Mouse (Mus musculus): ENCODE results near the gene Exoc4.
A peak's percentile ranks its signal among the peaks of the same experiment; 100 is the strongest.

Exoc4 gene

DNA sequence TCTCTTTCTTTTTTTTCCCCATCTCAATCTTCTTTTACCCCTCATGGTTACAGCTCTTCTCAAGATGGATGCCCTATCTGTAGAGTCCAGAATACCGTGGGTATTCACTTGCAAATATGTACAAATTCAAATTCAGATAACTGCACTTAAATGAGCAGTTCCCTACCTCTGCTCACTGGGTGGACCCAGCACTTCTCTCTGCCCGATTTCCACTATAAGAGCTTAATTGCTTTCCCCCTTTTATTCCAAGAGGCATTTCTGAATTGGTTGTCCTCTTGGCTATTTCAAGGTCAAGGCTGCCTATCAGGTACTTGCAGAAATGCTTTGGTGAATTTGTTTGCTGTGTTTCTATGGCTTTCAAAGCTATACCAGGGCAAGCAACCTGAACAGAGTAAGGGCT lies 521.1 kb downstream of the Exoc4 start:
- no peak for DNase-seq

DNA sequence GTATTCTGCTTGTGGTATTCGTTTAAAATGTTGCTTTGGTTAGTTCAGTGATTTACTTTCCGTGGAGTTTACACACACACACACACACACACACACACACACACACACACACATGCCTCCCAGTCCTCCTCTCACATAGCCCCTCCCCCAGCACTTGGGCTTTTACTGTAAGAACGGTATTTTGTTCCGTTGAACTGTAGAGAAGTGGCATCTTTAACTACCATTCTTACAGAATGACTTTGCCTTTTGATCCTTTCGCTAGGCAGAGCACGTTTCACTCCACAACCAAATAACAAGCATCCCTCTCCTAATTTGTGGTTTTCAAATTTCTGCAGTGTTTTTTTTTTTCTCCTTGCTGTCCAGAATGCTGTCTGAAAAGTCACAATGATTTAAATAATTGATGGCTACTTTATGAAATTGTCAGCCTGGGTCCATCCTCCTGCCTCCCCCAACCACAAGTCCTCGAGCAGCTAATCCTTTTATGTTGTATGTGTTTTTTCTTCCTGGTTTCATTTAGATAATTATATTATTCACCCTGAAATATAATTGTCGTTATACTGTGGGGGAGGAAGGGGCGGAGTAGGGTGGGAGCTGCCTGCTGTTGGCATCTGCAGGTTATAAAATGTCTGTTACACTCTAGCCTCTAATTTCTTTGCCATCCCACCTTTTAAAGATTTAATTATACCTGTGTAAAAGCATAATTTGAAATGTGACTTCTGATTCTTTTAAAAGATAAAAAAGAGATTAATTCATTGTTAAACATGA lies 523.8 kb downstream of the Exoc4 start:
- no peak for DNase-seq

- DNase-seq, result no peak
Measured at GRCm38 (mm10) chr6:33792604-33793003, 543.7 kb downstream of the Exoc4 start.

DNA sequence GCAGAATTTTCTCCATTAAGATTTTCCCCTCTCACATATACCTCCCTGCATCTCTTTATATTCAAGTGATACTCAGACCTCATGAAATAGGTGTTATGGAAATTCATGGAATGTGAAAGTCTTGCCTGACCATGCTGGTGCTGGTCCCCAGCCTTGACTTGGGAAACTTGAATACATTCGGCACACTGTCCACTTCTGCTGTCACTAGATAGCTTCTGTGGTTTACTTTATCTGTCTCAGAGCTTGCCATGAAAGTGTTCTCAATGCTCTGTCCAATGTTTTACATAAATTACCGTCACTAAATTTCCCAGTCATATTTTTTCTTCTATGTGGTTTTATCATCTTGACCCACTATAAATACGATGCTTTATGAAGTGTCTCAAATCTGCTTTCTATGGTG lies 552.4 kb downstream of the Exoc4 start:
- no peak for DNase-seq

- DNase-seq, result no peak
Measured at GRCm38 (mm10) chr6:33803481-33804098, 554.7 kb downstream of the Exoc4 start.

DNA sequence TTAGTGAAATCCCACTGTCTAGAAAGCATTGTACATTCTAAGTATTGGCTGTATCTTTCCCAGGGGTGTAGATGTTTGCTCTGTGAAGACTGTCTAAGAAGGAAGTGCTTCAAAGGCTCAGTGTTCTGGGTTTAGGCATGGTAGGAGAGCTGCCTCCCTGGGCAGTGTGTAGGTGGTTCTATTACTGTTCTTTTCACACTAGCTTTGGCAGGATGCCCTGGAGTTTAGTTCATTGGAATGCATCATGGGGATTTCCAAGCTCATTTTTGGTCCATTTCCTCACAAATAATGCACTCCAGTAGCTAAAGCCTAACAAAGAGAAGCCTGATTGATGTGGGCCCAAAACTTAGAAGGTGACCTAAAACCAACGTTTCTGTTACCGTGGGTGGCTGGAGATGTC lies 555.9 kb downstream of the Exoc4 start:
- DNase-seq, result peak; percentile 91

DNA sequence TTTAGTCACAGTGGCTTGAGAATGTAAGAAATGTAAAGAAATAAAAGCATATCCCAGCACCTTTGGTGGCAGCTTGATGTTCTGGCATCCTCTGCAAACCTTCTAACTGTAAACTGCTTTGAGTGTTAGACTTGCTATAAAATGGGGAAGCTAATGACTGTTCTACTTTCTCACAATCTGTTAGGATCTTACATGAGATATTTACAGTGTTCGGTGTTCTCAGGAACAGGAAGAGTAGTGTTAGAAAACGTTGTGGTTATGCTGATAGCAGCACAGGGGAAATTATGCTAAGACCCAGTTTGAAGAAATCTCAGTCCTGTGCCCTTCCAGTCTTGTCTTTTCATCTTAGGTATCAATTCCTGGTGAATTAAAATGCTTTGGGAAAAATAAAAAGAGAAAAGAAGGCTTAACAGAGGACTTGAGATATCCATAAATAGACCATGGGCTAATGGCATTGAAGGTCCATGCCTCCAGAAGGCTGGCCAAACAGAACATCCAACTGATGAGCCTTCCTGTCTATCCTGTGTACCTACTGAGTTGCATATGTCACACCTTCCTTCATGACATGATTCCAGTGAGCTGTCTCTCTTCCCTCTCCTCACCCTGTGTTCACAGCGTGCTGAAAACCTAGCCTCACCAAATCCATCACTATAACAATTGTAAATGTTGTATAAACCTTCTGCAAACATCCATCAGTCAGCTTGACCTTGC lies 557.3 kb downstream of the Exoc4 start:
- no peak for DNase-seq

- DNase-seq, result no peak
Measured at GRCm38 (mm10) chr6:33814386-33814785, 565.5 kb downstream of the Exoc4 start.

DNA sequence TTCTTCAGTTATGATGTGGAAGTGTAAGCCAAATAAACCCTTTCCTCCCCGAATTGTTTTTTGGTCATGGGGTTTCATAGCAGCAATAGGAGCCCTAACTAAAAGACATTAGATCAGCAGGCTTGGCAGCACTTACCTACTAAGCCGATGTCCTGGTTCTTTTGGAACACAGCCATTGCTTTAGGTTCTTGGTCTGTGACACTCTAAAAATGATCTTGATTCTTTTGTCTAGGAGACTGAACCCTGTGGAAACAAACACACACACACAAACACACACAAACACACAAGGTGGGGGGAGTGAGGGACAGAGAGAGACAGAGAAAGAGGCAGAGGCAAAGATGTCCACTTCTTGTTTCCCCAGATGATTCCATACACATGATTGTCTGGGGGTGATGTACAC lies 574.3 kb downstream of the Exoc4 start:
- DNase-seq, result no peak

DNA sequence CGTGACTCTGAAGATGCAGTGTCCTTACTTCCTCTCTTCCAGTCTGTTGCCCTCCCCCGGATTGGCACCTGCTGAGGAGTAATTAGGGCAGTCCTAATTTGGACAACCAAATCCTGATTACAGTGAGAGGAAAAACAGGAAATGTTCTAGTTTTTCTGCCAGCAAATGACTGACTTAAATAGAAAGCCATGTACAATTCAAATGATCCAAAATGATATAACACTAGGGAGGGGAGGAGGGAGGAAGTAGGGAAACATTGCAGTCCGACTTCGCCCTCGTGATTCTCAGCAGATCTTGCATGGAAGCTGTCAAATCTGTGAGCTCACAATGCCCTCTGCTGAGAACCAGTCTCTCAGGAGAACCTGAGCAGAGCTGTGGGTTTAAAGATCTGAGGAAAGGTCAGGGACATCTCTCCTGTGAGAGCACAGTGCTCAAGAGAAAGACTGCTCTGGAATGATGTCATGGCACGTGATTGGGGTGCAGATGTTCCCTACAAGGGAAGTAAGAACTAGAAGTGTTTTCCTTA lies 575.0 kb downstream of the Exoc4 start:
- DNase-seq, result peak; percentile 63

DNA sequence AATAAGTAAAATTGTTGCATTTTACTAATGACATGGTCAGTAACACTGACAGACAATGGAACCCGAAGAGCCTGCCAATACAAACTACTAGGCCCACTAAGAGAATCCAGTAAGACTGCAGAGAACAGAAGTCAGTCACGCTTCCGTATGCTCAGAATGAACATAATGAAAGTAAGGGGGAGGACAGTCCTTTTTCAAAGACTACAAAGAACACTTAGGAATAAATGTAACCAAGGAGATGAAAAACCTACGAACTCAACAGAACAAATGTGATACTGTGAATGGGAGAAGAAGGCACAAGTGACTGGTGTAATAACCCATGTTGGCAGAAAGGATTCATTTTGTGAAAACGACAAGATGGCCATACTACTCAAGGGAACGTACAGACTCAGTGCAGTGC lies 579.6 kb downstream of the Exoc4 start:
- no peak for DNase-seq

DNA sequence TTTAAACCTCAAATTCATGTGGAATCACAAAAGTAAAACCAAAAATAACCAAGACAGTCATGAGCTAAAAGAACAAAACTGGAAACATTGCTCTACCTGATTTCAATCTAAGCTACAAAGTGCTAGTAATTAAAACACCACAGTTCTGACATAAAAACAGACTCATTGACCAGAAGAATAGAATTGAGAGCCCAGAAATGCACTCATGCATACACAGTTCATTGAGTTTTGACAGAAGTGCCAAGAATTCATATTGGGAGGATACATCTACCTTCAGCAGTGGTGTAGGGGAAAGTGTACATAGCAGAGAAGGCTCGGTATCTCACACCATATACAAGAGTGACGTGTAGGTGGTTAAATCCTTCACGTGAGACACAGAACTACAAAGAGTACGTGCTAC lies 580.4 kb downstream of the Exoc4 start:
- DNase-seq, result no peak

DNA sequence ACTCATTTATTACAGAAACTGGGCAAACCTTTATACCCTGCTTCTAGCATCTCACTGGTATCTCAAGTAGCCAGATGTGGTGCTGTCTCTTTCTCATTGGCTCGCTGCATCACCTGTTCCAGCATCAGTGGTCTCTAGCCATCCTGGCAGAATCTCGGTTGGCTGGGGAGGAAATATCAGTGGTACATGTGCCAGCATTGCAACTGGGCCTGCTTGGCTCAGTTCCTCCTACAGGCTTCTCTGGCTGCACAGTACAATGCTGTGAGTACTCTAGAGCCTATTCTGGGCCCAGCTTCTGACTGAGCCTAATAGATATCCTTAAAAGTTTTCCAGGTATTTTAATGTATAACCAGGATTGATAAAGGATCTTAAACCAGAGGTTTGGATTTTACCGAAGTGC lies 582.4 kb downstream of the Exoc4 start:
- DNase-seq, result no peak

- DNase-seq, result no peak
Measured at GRCm38 (mm10) chr6:33832978-33833377, 584.1 kb downstream of the Exoc4 start.

GRCm38 (mm10) chr6:33836048-33836780 lies 587.3 kb downstream of the Exoc4 start:
- no peak for DNase-seq

DNA sequence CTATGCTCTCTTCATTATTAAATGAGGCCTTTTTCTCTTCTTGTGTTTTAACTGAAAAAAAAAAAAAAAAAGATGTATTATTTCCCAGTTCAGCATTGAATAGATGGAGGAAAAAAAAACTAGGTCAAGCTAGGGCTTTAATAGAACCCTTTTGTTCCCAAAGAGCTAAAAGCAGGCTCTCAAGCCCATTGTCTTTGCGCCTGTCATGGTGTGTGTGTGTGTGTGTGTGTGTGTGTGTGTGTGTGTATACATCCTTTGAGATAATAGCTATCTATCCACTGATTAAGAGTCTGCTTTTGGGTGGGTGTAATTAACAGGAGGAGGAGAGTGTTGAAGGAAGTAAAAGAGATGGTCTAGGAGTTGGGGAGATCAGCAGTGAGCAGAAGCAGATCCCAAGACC lies 594.0 kb downstream of the Exoc4 start:
- no peak for DNase-seq

DNA sequence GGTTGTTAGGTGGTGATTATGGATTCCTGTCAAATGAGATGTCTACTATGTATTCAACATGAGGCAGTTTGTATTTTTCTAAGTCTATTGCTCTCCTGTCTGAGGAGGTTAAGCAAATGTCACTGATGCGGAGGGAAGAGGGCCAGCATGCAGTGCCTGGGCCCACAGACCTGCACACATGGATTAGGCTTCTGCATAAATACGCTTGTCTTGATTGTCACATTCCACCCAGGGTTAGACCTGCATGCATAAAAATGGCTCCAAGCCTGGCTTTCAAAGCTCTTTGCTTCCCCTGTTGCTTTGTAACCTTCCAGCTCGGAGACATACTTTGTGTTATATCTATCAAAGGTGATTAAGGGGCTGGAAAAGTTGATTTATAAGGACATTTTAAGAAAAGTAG lies 610.2 kb downstream of the Exoc4 start:
- DNase-seq, result no peak

DNA sequence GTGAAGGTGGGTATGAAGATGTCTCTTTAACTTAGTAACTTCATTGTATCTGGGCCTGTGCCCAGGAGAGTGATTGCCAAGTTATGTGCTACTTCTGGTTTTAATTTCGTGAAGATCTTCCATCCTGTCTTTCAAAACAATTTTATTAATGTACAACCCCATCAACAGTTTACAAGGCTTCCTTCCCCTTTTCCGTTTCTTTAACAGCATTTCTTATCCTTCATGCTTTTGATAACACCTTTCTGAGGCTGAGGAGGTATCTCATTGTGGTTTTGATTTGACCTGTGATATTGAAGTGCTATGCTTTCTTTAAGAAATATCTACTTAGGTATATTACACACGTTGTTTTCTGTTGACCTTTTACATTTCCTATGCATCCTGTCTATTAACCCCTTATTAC lies 616.9 kb downstream of the Exoc4 start:
- no peak for DNase-seq

- DNase-seq, result no peak
Measured at GRCm38 (mm10) chr6:33866901-33867580, 618.2 kb downstream of the Exoc4 start.

- no peak for DNase-seq
Measured at GRCm38 (mm10) chr6:33869251-33869650, 620.4 kb downstream of the Exoc4 start.

DNA sequence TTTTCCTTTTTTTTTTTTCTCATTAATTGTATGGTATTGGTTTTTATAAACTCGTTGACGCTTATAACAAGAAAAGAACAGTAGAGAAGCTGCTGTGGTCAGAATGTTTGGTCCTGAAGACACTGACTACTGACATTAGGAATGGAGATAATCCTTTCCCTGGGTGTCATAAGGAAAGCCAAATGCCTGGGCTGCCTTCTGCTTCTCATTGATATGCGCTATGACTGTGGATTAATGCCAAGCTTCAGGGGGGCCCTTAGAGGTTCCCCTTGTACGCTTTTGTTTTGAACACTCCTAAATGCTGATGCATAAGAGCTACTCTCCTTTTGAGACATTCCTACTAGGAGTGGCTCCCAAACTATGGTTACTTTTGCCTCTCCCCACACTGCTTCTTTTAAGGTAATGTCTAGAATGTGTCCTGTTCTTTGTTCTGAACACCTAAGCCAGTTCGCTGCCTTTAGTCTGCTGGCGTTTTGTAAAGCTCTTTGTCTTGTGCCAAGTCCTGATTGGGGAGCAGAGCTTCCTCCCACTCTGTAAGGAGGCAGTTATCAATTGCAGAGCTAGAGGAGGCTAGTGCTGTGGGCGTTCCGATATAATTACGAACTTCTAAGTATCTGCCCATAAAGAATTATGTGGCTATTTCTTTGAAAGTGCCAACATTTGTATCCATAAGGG lies 621.7 kb downstream of the Exoc4 start:
- DNase-seq, result no peak

DNA sequence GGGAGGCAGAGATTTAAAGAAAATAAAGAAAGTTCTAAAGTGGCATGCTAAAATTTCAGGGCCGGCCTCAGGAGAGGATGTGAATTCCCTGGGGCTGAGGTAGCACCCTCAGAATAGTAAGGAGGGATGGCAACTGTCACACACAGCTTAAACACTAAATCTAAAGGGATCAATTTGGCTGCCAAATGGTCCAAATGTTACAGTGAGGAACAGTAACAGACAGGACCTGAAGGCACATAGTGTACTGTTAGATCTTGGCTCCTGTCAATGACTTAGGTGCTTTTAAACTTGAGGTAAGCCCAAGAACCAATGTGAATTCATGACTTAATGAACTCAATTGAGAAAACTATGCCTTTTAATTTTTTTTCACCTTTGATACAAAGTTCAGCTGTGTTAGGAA lies 622.4 kb downstream of the Exoc4 start:
- no peak for DNase-seq

All from right cerebral cortex, adult 18-20 months (tissue).